Mouse (Mus musculus) MEL (cell line): Measurements from ENCODE around the gene Ager. TPM values are rescaled to one million over a fixed set of nuclear protein-coding genes. Genes with fewer than 3 reads are reported as not detected.

ENCODE experiments used
- DNase-seq: peaks from one replicate; pipeline ENCODE4 v3.0.0; 2011; ENCODE audit warnings: low read depth, low spot score
- H3K27ac ChIP-seq: 2 replicates; pipeline ENCODE4 v1.5.1; 2012; ENCODE audit warnings: low read depth, mild to moderate bottlenecking, control low read depth, low read length, moderate library complexity; ENCODE audit not compliant: control insufficient read depth
- H3K27me3 ChIP-seq, 2 experiments: fragments of 150-350 bp in 1 of 2; sonication (generic) in 1 of 2; 2 replicates each; pipeline ENCODE4 v1.6.1; 2012; ENCODE audit warnings: low read length in 2 of 2, mild to moderate bottlenecking in 2 of 2, improper control_type of control experiment in 1 of 2, moderate library complexity in 1 of 2; ENCODE audit not compliant: insufficient read depth in 2 of 2, control insufficient read depth in 1 of 2
- H3K36me3 ChIP-seq, 2 experiments: 2 replicates each; pipeline ENCODE4 v1.6.1; 2012 to 2014; ENCODE audit warnings: low read length in 2 of 2, improper control_type of control experiment in 1 of 2, inconsistent platforms in 1 of 2, mild to moderate bottlenecking in 1 of 2; ENCODE audit not compliant: insufficient read depth in 2 of 2, control insufficient read depth in 1 of 2
- H3K4me1 ChIP-seq, 2 experiments: fragments of 150-350 bp in 1 of 2; sonication (generic) in 1 of 2; 2 replicates each; pipeline ENCODE4 v1.6.1; 2012; ENCODE audit warnings: low read length in 2 of 2, improper control_type of control experiment in 1 of 2, mild to moderate bottlenecking in 1 of 2; ENCODE audit not compliant: insufficient read depth in 2 of 2, control insufficient read depth in 1 of 2
- H3K4me3 ChIP-seq, 2 experiments: fragments of 150-350 bp in 1 of 2; sonication (generic) in 1 of 2; 2 replicates each; pipeline ENCODE4 v1.5.1; 2012; ENCODE audit warnings: low read depth in 2 of 2, low read length in 2 of 2, mild to moderate bottlenecking in 2 of 2, moderate library complexity in 2 of 2, control low read depth in 1 of 2, improper control_type of control experiment in 1 of 2; ENCODE audit not compliant: control insufficient read depth in 1 of 2, insufficient read depth in 1 of 2
- H3K79me2 ChIP-seq: 2 replicates; pipeline ENCODE4 v1.6.1; 2012; ENCODE audit warnings: mild to moderate bottlenecking, low read length, moderate library complexity; ENCODE audit not compliant: control insufficient read depth, poor library complexity, insufficient read depth
- H3K9ac ChIP-seq: 2 replicates; pipeline ENCODE4 v1.6.1; 2012; ENCODE audit warnings: low read depth, mild to moderate bottlenecking, control low read depth, low read length, moderate library complexity; ENCODE audit not compliant: control insufficient read depth, poor library complexity, severe bottlenecking
- H3K9me3 ChIP-seq: fragments of 150-350 bp; sonication (generic); replicated peaks from 2 replicates; pipeline ENCODE4 v1.6.1; 2012; ENCODE audit warnings: mild to moderate bottlenecking, low read length, improper control_type of control experiment, moderate library complexity; ENCODE audit not compliant: insufficient read depth
- BHLHE40 ChIP-seq: IDR thresholded peaks from 2 replicates; pipeline ENCODE4 v1.6.1; 2012; ENCODE audit warnings: low read depth, mild to moderate bottlenecking, inconsistent platforms, low read length, improper control_type of control experiment, borderline replicate concordance
- CHD1 ChIP-seq: IDR thresholded peaks from 2 replicates; pipeline ENCODE4 v1.6.1; 2012; ENCODE audit warnings: low read depth, mild to moderate bottlenecking, inconsistent platforms, low read length, improper control_type of control experiment
- CHD2 ChIP-seq: IDR thresholded peaks from 2 replicates; pipeline ENCODE4 v1.6.1; 2011; ENCODE audit warnings: low read length, improper control_type of control experiment
- CTCF ChIP-seq, 3 experiments: IDR thresholded peaks in 2 of 3; conservative IDR thresholded peaks in 1 of 3; 2 replicates each; pipeline ENCODE4 v1.5.1; 2011 to 2012; ENCODE audit warnings: low read length in 3 of 3, low read depth in 2 of 3, mild to moderate bottlenecking in 2 of 3, improper control_type of control experiment in 1 of 3, inconsistent platforms in 1 of 3, mixed read lengths in 1 of 3, moderate library complexity in 1 of 3; ENCODE audit not compliant: control insufficient read depth in 1 of 3, insufficient read depth in 1 of 3, poor library complexity in 1 of 3, severe bottlenecking in 1 of 3
- EP300 ChIP-seq, 2 experiments: IDR thresholded peaks; 2 replicates each; pipeline ENCODE4 v1.6.1; 2011; ENCODE audit warnings: improper control_type of control experiment in 2 of 2, low read length in 2 of 2, low read depth in 1 of 2, mild to moderate bottlenecking in 1 of 2
- GABPA ChIP-seq: IDR thresholded peaks from 2 replicates; pipeline ENCODE4 v1.6.1; 2012; ENCODE audit warnings: low read depth, mild to moderate bottlenecking, inconsistent platforms, low read length, improper control_type of control experiment, moderate library complexity
- GATA1 ChIP-seq: IDR thresholded peaks from 2 replicates; pipeline ENCODE4 v1.6.1; 2011; ENCODE audit warnings: low read depth, low read length, improper control_type of control experiment
- HCFC1 ChIP-seq: IDR thresholded peaks from 2 replicates; pipeline ENCODE4 v1.6.1; 2012; ENCODE audit warnings: low read depth, mild to moderate bottlenecking, inconsistent platforms, low read length, improper control_type of control experiment, moderate library complexity
- JUND ChIP-seq: IDR thresholded peaks from 2 replicates; pipeline ENCODE4 v1.6.1; 2011; ENCODE audit warnings: low read depth, mild to moderate bottlenecking, improper control_type of control experiment, low read length
- KAT2A ChIP-seq: conservative IDR thresholded peaks from 2 replicates; pipeline ENCODE4 v1.6.1; 2012; ENCODE audit warnings: low read depth, low read length, improper control_type of control experiment, inconsistent platforms
- MAFK ChIP-seq: IDR thresholded peaks from 2 replicates; pipeline ENCODE4 v1.6.1; 2011; ENCODE audit warnings: low read depth, mild to moderate bottlenecking, low read length, improper control_type of control experiment, borderline replicate concordance
- MAX ChIP-seq: IDR thresholded peaks from 2 replicates; pipeline ENCODE4 v1.6.1; 2011; ENCODE audit warnings: low read length, improper control_type of control experiment
- MAZ ChIP-seq: IDR thresholded peaks from 2 replicates; pipeline ENCODE4 v1.6.1; 2012; ENCODE audit warnings: low read depth, mild to moderate bottlenecking, inconsistent platforms, low read length, improper control_type of control experiment
- MEF2A ChIP-seq: IDR thresholded peaks from 2 replicates; pipeline ENCODE4 v1.6.1; 2014; ENCODE audit warnings: low read depth, mild to moderate bottlenecking, inconsistent platforms, low read length, improper control_type of control experiment; ENCODE audit not compliant: poor library complexity, insufficient replicate concordance, severe bottlenecking; ENCODE audit errors: extremely low read depth
- MXI1 ChIP-seq: IDR thresholded peaks from 2 replicates; pipeline ENCODE4 v1.6.1; 2011; ENCODE audit warnings: mild to moderate bottlenecking, low read depth, low read length, improper control_type of control experiment
- MYB ChIP-seq: IDR thresholded peaks from 2 replicates; pipeline ENCODE4 v1.6.1; 2011; ENCODE audit warnings: mild to moderate bottlenecking, low read depth, low read length, improper control_type of control experiment
- MYC ChIP-seq: IDR thresholded peaks from 2 replicates; pipeline ENCODE4 v1.6.1; 2011; ENCODE audit warnings: low read depth, mild to moderate bottlenecking, low read length, improper control_type of control experiment, moderate library complexity
- NELFE ChIP-seq: IDR thresholded peaks from 2 replicates; pipeline ENCODE4 v1.6.1; 2011; ENCODE audit warnings: low read depth, low read length, improper control_type of control experiment
- NRF1 ChIP-seq: IDR thresholded peaks from 2 replicates; pipeline ENCODE4 v1.6.1; 2014; ENCODE audit warnings: low read depth, mild to moderate bottlenecking, inconsistent platforms, low read length, improper control_type of control experiment, moderate library complexity; ENCODE audit not compliant: poor library complexity, insufficient read depth, severe bottlenecking
- POLR2A ChIP-seq, 2 experiments: IDR thresholded peaks; 2 replicates each; pipeline ENCODE4 v1.6.1; 2011 to 2012; ENCODE audit warnings: low read length in 2 of 2, mild to moderate bottlenecking in 2 of 2, control low read depth in 1 of 2, improper control_type of control experiment in 1 of 2, low read depth in 1 of 2, moderate library complexity in 1 of 2; ENCODE audit not compliant: control insufficient read depth in 1 of 2, insufficient read depth in 1 of 2, poor library complexity in 1 of 2
- POLR2AphosphoS5 ChIP-seq: IDR thresholded peaks from 2 replicates; pipeline ENCODE4 v1.6.1; 2012; ENCODE audit warnings: low read depth, borderline replicate concordance, mild to moderate bottlenecking, inconsistent platforms, low read length, moderate library complexity, mixed read lengths
- RAD21 ChIP-seq: IDR thresholded peaks from 2 replicates; pipeline ENCODE4 v1.6.1; 2011; ENCODE audit warnings: mild to moderate bottlenecking, low read depth, low read length, improper control_type of control experiment
- RCOR1 ChIP-seq: IDR thresholded peaks from 2 replicates; pipeline ENCODE4 v1.6.1; 2012; ENCODE audit warnings: low read depth, mild to moderate bottlenecking, inconsistent platforms, low read length, improper control_type of control experiment
- TAL1 ChIP-seq: IDR thresholded peaks from 2 replicates; pipeline ENCODE4 v1.6.1; 2012; ENCODE audit warnings: mild to moderate bottlenecking, inconsistent platforms, low read length, moderate library complexity, mixed read lengths
- TBP ChIP-seq: IDR thresholded peaks from 2 replicates; pipeline ENCODE4 v1.8.0; 2011; ENCODE audit warnings: low read depth, low read length, improper control_type of control experiment
- TCF12 ChIP-seq: IDR thresholded peaks from 2 replicates; pipeline ENCODE4 v1.6.1; 2014; ENCODE audit warnings: low read depth, mild to moderate bottlenecking, inconsistent platforms, low read length, improper control_type of control experiment, moderate library complexity
- UBTF ChIP-seq: IDR thresholded peaks from 2 replicates; pipeline ENCODE4 v1.6.1; 2012; ENCODE audit warnings: low read depth, mild to moderate bottlenecking, inconsistent platforms, low read length, improper control_type of control experiment, moderate library complexity, borderline replicate concordance; ENCODE audit not compliant: insufficient read depth
- USF1 ChIP-seq: IDR thresholded peaks from 2 replicates; pipeline ENCODE4 v1.6.1; 2014; ENCODE audit warnings: low read depth, mild to moderate bottlenecking, inconsistent platforms, low read length, improper control_type of control experiment, moderate library complexity
- USF2 ChIP-seq, 2 experiments: IDR thresholded peaks; 2 replicates each; pipeline ENCODE4 v1.6.1; 2011 to 2012; ENCODE audit warnings: improper control_type of control experiment in 2 of 2, low read length in 2 of 2, borderline replicate concordance in 1 of 2, inconsistent platforms in 1 of 2, low read depth in 1 of 2, mild to moderate bottlenecking in 1 of 2; ENCODE audit not compliant: insufficient read depth in 1 of 2
- ZC3H11A ChIP-seq: IDR thresholded peaks from 2 replicates; pipeline ENCODE4 v1.6.1; 2012; ENCODE audit warnings: low read depth, mild to moderate bottlenecking, inconsistent platforms, low read length, improper control_type of control experiment
- ZKSCAN1 ChIP-seq: IDR thresholded peaks from 2 replicates; pipeline ENCODE4 v1.6.1; 2012; ENCODE audit warnings: low read depth, mild to moderate bottlenecking, inconsistent platforms, low read length, improper control_type of control experiment, moderate library complexity
- ZNF384 ChIP-seq: IDR thresholded peaks from 2 replicates; pipeline ENCODE4 v1.6.1; 2012; ENCODE audit warnings: low read depth, mild to moderate bottlenecking, inconsistent platforms, low read length, improper control_type of control experiment
- polyA plus RNA-seq, 2 experiments: library from polyadenylated mRNA; stranded (reverse) in 1 of 2; unstranded in 1 of 2; fragments of >175 nt in 1 of 2; fragments of >200 nt in 1 of 2; gene quantifications; 2 replicates each; pipeline versions ENCODE4 v1.2.1 to v1.2.4; 2012; ENCODE audit warnings: low replicate concordance in 2 of 2, low read depth in 1 of 2; ENCODE audit not compliant: insufficient read length in 2 of 2, insufficient read depth in 1 of 2, missing spikeins in 1 of 2
- total RNA-seq: library from RNA; depleted of rRNA; stranded (reverse); fragments of 300-350 nt; gene quantifications from 2 replicates; pipeline ENCODE4 v1.2.3, GENCODE M21; 2012

Ager gene
- total and polyA plus RNA-seq, 3 experiments: 0.27 to 3.7 TPM; not detected in 1

DNA sequence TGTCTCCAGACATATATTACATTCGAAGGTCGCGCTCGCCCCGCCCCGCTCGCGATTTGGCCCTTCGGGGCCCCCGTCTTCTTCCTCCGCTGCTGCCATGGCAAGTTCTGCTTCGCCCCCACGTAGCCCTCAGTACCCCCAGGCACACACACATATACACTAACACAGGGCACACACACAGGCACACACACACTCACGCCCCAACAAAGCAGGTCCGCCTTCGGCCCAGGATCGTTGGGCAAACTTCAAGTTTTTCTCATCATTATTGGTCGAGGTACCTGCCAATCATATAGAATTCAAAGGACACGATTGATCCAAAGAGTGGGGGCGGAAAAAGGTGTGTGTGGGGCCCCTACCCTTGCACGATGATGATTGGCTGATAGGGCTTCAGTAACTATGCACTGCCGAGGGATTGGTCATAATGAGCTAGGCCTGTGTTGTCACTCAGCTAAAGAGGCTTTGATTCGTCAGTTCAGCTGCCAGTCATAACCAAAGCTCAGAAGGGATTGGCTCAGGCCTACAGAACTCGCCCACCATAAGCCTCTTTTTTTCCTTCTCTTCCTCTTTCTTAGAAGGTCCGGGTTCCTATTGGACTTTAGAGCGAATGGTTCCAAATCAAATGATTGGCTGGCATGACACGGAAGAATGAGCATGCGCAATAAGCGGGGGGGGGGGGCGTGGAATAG, 5.9 kb downstream of the Ager start, which contains the start of gene Rnf5 (continued):
- peak; percentile 96 for TF ChIP-seq ZNF384
- 0 out of 2 replicates have a peak, but pooled peaks have one; percentile 34 for TF ChIP-seq TCF12
- peak in 1 of 2 experiments; percentile 65; a peak in 2 of 4 replicates for TF ChIP-seq POLR2A (IDR thresholded peaks at IDR 0.05; ENCODE audit: control insufficient read depth in 1 of 2, insufficient read depth in 1 of 2, low read depth in 1 of 2, low read length in 2 of 2, poor library complexity in 1 of 2)

DNA sequence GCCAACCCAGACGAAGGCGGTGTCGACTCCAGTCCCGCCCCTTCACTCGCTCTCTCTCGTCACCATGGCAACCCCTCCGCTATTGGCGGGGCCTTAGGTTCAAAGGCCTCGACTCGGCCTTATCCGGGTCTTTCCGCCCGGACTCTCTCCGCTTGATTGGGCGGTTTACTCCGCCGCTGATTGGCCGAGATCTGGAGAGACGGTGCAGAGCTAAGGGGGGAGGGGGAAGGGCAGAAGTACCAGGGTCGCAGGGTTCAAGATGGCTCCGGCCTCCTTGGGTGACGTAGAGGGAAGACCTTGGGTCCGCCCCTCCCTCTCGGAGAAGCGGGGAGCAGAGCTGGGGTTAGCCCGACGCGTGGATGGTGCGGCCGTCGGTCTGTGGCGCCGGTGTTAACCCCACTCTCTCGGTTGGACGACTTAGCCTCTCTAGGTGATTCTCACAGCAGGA, 6.4 kb downstream of the Ager start, which contains the start of gene Agpat1:
TSS of gene Agpat1 (plus strand) at position 202 of the 448 bp plus-strand sequence.
- H3K27me3 ChIP-seq: no peaks in the 10 kb centered on the region
- H3K4me3 ChIP-seq: peak within 1 kb of the TSS; percentile 95 to 99
- peak within 1 kb of the TSS; percentile 98 for H3K9ac ChIP-seq
- peaks cover 6 to 26% of the 10 kb centered on the region in 2 experiments; a peak in 3 of 4 replicates for H3K4me1 ChIP-seq
- peak within 1 kb of the TSS; percentile 87 for H3K27ac ChIP-seq
- DNase-seq: peak; percentile 99
- peaks cover 51% of the 10 kb centered on the region for H3K79me2 ChIP-seq
- no peaks in the 10 kb centered on the region for H3K9me3 ChIP-seq
- peaks cover 0 to 10% of the 10 kb centered on the region in 2 experiments; a peak in 2 of 4 replicates for H3K36me3 ChIP-seq
- no peak for TF ChIP-seq RAD21
- no peak for TF ChIP-seq MYB
- TF ChIP-seq MYC: no peak
- no peak for TF ChIP-seq USF2 (IDR thresholded peaks at IDR 0.05; ENCODE audit: borderline replicate concordance in 1 of 2, insufficient read depth in 1 of 2, low read depth in 1 of 2, low read length in 2 of 2)
- TF ChIP-seq MAZ: peak; percentile 56; the same call in 1 of the 2 replicates
- TF ChIP-seq KAT2A: no peak; the same call in 1 of the 2 replicates
- TF ChIP-seq TBP: peak; percentile 68
- TF ChIP-seq POLR2A (IDR thresholded peaks at IDR 0.05; ENCODE audit: control insufficient read depth in 1 of 2, insufficient read depth in 1 of 2, low read depth in 1 of 2, low read length in 2 of 2, poor library complexity in 1 of 2): peak; percentile 91 to 92
- TF ChIP-seq USF1: no peak
- TF ChIP-seq MAFK: no peak
- peak; percentile 72 for TF ChIP-seq HCFC1
- TF ChIP-seq ZC3H11A: no peak
- no peak for TF ChIP-seq TAL1
- no peak for TF ChIP-seq CHD1
- peak; percentile 75 for TF ChIP-seq TCF12
- TF ChIP-seq MAX: no peak
- TF ChIP-seq POLR2AphosphoS5: 0 out of 2 replicates have a peak, but pooled peaks have one; percentile 10
- TF ChIP-seq GATA1: no peak
- no peak for TF ChIP-seq NRF1
- TF ChIP-seq CHD2: no peak
- peak; percentile 95 for TF ChIP-seq NELFE
- no peak for TF ChIP-seq MEF2A
- TF ChIP-seq JUND: no peak
- no peak for TF ChIP-seq EP300 (IDR thresholded peaks at IDR 0.05; ENCODE audit: low read depth in 1 of 2, low read length in 2 of 2)
- TF ChIP-seq CTCF (IDR thresholded peaks at IDR 0.05 in 2 of 3, conservative IDR thresholded peaks at IDR 0.05 in 1 of 3; ENCODE audit: control insufficient read depth in 1 of 3, insufficient read depth in 1 of 3, low read depth in 2 of 3, low read length in 3 of 3, poor library complexity in 1 of 3, severe bottlenecking in 1 of 3): no peak
- TF ChIP-seq UBTF: no peak
- no peak for TF ChIP-seq GABPA
- no peak for TF ChIP-seq RCOR1
- no peak for TF ChIP-seq MXI1
- TF ChIP-seq ZKSCAN1: no peak
- no peak for TF ChIP-seq ZNF384
- TF ChIP-seq BHLHE40: no peak
